Mouse (Mus musculus): Measurements from ENCODE around the gene Tram2.

Tram2 gene

GRCm38 (mm10) chr1:21067536-21068221, 11.3 kb downstream of the Tram2 start:
- DNase-seq, result no peak

GRCm38 (mm10) chr1:21064153-21064552, 14.9 kb downstream of the Tram2 start:
- no peak for DNase-seq

GRCm38 (mm10) chr1:21059385-21060109, 19.5 kb downstream of the Tram2 start:
- no peak for DNase-seq

- no peak for DNase-seq
Measured at GRCm38 (mm10) chr1:21053009-21053408, 26.0 kb downstream of the Tram2 start.

- no peak for DNase-seq
Measured at GRCm38 (mm10) chr1:21052608-21053007, 26.4 kb downstream of the Tram2 start.

- DNase-seq, result no peak
Measured at GRCm38 (mm10) chr1:21052132-21052545, 26.9 kb downstream of the Tram2 start.

- DNase-seq, result no peak
Measured at GRCm38 (mm10) chr1:21049005-21049404, 30.0 kb downstream of the Tram2 start.

- DNase-seq, result no peak
Measured at GRCm38 (mm10) chr1:21048402-21048801, 30.6 kb downstream of the Tram2 start.

- no peak for DNase-seq
Measured at GRCm38 (mm10) chr1:21042461-21042860, 36.6 kb downstream of the Tram2 start.

- no peak for DNase-seq
Measured at GRCm38 (mm10) chr1:21040610-21041326, 38.3 kb downstream of the Tram2 start.

GRCm38 (mm10) chr1:21040173-21040572, 38.9 kb downstream of the Tram2 start:
- DNase-seq, result no peak

- no peak for DNase-seq
Measured at GRCm38 (mm10) chr1:21039564-21039963, 39.5 kb downstream of the Tram2 start.

GRCm38 (mm10) chr1:21037881-21038601, 41.0 kb downstream of the Tram2 start:
- no peak for DNase-seq

GRCm38 (mm10) chr1:21035878-21036277, 43.2 kb downstream of the Tram2 start:
- no peak for DNase-seq

- DNase-seq, result no peak
Measured at GRCm38 (mm10) chr1:21033792-21034119, 45.3 kb downstream of the Tram2 start.

GRCm38 (mm10) chr1:21033065-21033791, 45.8 kb downstream of the Tram2 start:
- no peak for DNase-seq

GRCm38 (mm10) chr1:21031650-21032049, 47.4 kb downstream of the Tram2 start:
- no peak for DNase-seq

- DNase-seq, result no peak
Measured at GRCm38 (mm10) chr1:21029000-21029399, 50.0 kb downstream of the Tram2 start.

- DNase-seq, result no peak
Measured at GRCm38 (mm10) chr1:21026534-21026933, 52.5 kb downstream of the Tram2 start.

- no peak for DNase-seq
Measured at GRCm38 (mm10) chr1:21025203-21025602, 53.8 kb downstream of the Tram2 start.

GRCm38 (mm10) chr1:21023101-21023500, 55.9 kb downstream of the Tram2 start:
- no peak for DNase-seq

GRCm38 (mm10) chr1:21014463-21014862, 64.6 kb downstream of the Tram2 start:
- no peak for DNase-seq

Data from cerebellum, adult 11-12 months (tissue).